Mouse (Mus musculus) gastrocnemius, postnatal 10 days (tissue): Measurements from ENCODE around the gene Fgfr1op. TPM values are rescaled to one million over a fixed set of nuclear protein-coding genes. Genes with fewer than 3 reads are reported as not detected.
"Not testable (repeated sequence)": the region's sequence is repeated elsewhere in the genome, so short reads cannot be mapped to it uniquely, and the experiment has no call there.

Experiments
- DNase-seq: peaks from one replicate; pipeline ENCODE4 v3.0.0; 2021; ENCODE audit warnings: mixed read lengths
- total RNA-seq, 2 experiments: library from RNA; stranded (reverse); gene quantifications; 2 replicates each; pipeline ENCODE4 v1.2.3; 2021

Gene Fgfr1op
- total RNA-seq, 2 experiments from 2014 or later, result 13.3 to 15.3 TPM

DNA sequence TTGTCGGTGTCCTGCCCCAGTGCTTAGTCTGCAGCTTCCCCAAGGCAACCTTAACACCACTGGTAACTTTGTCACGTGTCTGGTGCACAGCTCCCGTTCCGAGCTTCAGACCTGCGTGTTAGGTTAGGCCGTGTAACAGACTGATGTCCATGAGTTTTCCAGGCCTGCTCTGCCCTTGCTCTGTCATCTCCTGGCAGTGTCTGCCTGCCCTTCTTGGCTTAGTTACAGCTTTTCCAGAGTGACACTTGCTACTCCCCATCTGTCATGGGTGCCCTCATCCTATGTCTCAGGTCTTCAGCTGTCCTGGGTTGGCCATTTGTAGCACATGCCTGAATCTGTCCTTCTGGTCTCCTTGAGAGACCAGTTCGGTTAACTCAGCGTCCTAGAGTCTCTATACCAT, 2.1 kb downstream of the Fgfr1op start:
- DNase-seq, result not testable (repeated sequence)

DNA sequence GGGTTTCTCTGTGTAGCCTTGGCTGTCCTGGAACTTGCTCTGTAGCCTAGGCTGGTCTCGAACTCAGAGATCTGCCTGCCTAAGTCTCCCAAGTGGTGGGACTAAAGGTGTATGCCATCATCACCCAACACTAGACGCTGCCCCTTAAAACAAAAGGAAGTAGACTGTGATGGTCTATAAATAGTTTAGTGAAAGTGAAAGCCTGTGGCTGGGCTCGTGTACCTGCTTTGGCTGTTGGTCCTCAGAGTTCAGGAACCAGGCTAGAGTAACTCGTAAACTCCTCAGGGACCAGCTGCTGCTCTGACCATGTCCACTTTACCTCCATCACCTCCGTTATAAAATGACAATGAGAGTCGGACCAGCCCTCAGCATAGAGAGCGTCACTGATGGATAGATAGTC, 5.0 kb downstream of the Fgfr1op start:
- DNase-seq, result no peak

- no peak for DNase-seq
Measured at GRCm38 (mm10) chr17:8171081-8171480, 5.8 kb downstream of the Fgfr1op start.

DNA sequence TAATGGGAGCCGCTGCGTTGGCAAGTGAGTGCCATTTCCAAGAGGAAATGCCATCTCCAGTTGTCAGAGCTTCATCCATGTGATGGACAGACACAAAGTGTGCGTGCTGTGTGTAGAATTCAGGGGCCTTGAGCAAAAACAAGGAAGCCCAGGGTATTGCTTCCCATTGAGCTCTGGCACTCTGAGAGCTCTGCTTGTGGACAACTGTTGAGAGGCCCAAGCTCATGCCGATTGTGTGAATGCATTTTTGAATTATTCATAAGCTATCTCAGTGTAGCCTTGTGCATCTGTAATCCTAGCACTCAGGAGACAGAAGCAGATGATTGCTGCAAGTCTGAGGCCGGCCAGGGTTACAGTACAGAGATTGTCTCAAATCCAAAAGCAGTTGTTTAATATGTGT, 11.8 kb downstream of the Fgfr1op start:
- DNase-seq, result no peak

GRCm38 (mm10) chr17:8183815-8184214, 18.5 kb downstream of the Fgfr1op start:
- DNase-seq, result no peak

DNA sequence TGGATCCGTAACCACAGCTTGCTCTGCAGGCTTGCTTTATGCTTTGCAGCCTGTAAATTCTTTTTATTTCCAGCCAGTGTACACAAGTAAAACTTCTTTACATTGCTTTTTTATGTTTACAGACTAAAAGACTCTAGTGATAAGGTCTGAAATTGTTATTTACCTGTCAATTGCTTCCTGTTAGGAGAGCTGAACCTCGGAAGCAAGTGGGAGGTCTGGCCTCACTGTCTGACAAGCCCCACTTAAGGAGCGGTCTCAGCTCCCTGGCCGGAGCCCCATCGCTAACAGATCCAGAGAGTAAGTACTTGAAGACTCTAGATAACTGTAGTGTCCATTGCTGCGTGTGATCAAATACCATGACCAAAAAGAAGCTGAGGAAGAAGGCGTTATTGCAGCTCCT, 18.9 kb downstream of the Fgfr1op start:
- DNase-seq, result no peak

DNA sequence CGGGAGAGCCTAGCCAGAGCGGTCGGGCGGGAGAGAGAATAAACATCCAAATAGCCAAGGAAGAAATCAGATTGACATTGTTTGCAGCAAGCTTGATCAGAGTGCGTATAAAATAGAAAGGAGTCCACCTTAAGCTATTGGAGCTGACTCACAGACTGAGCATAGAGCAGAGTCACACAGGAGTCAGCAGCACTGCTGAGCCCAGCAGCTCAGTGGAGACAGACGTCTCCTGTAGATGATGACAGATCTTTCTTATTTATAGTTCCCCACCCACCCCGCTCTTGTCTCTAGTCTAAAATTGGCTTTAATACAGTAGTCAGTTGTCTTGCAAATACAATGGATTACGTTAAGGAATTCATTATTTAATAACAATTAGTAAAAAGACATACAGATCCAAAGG, 28.4 kb downstream of the Fgfr1op start:
- no peak for DNase-seq

GRCm38 (mm10) chr17:8195685-8196376, 30.5 kb downstream of the Fgfr1op start:
- no peak for DNase-seq

DNA sequence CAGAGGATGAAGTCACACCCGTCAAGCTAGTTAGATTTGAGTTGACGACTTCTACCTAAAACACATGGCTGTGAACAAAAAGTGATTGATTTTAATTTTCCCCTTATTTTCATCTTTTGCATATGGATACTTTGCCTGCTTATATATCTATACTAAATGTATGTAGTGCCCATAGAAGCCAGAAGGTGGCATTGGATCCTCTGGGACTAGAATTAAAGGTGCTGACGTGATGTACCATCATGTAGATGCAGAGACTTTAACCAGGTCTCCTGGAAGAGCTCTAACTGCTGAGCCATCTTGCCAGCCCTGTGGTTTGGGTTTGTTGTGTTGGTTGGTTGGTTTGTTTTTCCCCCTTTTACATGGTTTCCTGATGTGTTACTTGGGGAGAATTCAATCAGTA, 32.4 kb downstream of the Fgfr1op start:
- DNase-seq, result no peak

DNA sequence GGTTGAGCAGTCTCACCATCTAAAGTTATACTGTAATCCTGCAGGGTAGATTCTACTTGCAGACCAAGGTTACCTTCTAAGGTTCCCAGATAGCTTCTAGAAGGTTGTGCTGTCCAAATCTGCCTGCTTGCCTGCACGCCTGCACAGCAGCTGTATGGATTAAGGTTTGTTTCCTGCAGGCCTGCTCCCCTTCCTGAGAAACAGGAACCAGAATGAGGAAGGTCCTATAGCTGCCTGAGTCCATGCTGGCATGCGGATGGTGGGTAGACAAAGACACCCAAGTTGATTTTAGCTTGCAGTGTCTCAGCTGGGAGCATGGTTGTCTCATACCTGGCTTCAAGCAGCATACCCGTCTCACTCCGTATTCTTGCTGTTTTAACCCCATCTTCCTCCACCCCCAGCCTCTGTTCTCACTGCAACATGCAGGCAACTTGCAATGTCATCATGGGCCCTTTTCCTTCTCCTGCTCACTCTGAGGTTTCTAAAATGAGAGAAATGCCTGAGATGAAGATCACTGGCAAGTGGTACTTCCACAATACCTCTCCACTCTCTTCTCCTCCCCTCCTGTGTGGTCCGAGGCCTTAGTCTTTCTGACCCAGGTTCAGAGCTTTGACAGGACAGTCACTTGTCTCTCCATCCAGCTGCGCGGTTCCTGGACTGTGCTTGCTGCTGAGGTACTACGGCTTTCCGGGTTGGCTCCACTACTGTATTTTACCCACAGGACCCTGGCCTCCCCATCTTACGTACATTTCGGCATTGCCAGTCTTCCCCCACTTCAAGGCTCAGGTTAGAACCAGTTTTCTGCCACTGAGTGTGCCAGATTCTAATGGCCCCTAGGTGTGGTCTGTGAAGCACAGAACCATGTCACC, 34.0 kb downstream of the Fgfr1op start:
- DNase-seq, result no peak

DNA sequence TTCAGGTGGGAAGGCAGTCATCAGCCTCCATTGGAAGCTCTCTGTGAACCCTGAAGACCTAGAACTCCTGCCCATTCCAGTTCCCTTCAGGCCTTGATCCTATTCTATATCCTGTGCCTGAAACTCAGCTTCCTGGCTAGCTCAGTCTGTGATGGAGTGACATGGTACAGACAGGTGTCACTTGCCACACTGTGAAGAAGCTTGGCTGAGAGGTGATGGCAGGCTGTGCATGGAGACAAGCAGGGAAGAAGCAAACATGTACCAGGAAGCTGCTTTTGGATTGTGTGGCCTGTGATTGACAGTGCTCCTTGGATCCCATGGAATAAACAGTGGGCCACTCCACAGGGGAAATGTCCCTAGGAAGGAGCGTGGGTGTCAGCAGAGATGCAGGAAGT, 34.6 kb downstream of the Fgfr1op start:
- no peak for DNase-seq

DNA sequence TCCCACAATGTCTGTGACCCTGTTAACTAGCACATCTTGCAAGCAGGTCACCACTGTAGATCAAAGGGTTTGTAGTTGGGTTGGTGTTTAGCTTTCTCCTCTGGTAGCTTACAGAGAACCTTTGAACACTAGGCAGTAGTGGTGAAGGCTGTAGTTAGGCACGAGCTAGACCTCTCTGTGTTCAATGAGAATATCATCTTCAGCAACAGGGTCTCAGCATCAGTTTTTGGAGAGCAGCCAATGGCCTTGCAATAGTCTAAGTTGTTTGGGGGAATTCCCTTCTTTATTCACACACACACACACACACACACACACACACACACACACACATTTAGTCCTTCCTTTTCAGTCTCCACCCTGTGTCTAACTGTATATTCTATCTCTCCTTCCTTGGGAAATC, 38.2 kb downstream of the Fgfr1op start:
- DNase-seq, result no peak

DNA sequence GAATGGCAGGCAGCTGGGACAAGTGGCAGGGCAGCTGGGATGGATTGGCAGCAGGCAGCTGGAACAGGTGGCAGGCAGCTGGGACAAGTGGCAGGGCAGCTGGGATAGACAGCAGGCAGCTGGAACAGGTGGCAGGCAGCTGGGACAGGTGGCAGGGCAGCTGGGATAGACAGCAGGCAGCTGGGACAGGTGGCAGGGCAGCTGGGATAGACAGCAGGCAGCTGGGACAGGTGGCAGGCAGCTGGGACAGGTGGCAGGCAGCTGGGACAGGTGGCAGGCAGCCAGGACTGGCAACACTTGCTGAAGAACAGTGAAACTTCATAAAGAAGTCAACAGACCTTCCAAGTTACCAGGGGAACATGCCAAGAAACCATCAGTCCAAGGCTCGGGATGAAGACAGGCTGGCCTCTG, 39.9 kb downstream of the Fgfr1op start:
- DNase-seq, result peak; percentile 5

DNA sequence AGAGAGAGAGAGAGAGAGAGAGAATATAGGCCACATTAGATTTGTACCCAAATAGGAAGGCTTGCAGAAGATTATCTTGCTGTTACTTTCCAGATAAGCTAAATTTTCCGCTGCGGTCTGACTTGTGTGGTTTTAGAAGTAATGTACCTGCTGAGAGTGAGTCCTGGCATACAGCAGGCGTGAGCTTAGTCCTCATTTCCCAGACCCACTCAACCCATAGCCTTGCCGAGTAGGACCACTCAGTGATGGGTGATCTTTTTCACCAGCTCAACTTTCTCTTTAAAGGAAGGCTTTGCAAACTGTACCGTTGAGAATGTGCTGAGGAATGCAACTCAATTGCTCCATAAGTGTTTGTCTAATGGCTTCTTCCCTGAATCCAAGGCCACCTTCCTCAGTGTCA, 41.4 kb downstream of the Fgfr1op start:
- DNase-seq, result no peak

DNA sequence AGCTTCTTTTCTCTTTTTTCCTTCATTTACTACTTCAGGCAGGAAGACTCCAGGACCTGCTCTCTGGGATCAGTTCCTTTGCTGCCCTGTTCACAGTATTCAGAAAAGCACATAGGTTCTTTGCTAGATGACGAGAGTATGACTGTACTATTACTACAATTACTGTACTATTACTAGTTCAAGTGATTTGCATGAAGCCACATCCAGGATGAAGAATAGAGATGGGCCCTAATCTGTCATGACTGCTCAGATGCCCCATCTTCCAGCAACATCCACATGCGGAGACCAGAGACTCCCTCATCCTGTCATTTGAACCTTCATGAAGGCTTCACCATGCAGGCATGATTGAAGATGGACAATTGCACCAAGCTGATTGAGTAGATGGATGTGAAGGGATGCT, 44.4 kb downstream of the Fgfr1op start:
- DNase-seq, result no peak

GRCm38 (mm10) chr17:8210170-8210569, 44.9 kb downstream of the Fgfr1op start:
- DNase-seq, result no peak

- no peak for DNase-seq
Measured at GRCm38 (mm10) chr17:8210675-8211074, 45.4 kb downstream of the Fgfr1op start.

GRCm38 (mm10) chr17:8211399-8211798, 46.1 kb downstream of the Fgfr1op start:
- DNase-seq, result no peak

- DNase-seq, result no peak
Measured at GRCm38 (mm10) chr17:8214369-8214768, 49.1 kb downstream of the Fgfr1op start.

DNA sequence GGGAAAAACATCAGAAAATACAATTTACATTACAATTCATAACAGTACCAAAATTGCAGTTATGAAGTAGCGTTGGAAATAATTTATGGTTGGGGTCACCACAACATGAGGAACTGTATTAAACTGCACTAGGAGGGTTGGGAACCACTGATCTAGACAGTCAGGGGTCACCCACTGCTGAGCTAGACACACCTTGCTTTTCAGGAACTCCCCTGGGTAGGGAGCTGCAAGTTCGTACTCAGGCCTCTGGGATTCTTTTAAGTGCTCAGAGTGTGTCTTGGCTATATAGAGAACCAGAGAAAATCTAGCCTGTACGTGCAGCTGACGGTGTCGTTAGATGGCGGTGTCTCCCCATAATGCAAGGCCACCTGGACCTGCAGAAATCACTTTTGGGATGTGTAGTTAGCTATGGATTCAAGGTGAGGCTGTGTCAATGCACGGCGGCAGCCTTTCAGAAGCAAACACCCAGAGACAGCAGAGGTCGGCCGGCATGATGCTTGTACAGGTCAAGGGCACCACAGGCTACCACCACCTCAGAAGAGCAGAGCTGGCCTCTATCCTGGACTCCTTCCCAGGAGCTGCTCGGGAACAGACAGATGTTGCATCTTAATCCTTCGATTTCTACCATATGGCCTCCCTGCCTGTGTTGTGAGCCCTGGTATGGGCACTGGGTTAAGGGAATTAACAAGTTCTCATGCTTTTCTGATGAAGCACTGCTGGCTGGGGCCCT, 49.9 kb downstream of the Fgfr1op start:
- DNase-seq, result no peak

DNA sequence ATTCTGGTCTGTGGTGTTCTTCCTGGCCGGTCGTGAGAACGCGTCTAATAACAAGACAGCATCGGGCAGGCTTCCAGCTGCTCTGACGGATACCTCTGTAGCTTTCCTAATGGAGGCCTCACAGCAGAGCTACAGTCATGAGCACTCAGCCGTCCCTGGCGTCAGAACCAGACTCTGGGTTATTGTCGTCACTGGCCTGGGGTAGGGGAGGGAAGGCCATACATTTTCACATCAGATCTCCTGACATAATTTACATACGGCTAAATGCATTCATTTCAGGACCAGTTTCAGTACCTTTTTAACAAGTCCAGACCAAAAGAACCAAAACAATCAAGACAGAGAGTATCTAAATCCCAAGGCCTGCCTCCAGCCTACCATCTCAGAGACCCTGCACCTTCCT, 57.9 kb downstream of the Fgfr1op start:
- no peak for DNase-seq

GRCm38 (mm10) chr17:8224072-8224471, 58.8 kb downstream of the Fgfr1op start:
- DNase-seq, result no peak

GRCm38 (mm10) chr17:8225166-8225565, 59.9 kb downstream of the Fgfr1op start:
- no peak for DNase-seq
